Mouse (Mus musculus) c-Kit-positive CD71-negative TER-119-negative erythroid progenitor cells, embryonic 14.5 days (primary cell): ENCODE results near the gene Kcnk18.

Experiments used
- DNase-seq: peaks from one replicate; pipeline ENCODE4 v3.0.0-alpha.2; 2013; ENCODE audit warnings: low read depth

The Kcnk18 gene

GRCm38 (mm10) chr19:59228376-59228775, 9.4 kb downstream of the Kcnk18 start:
- DNase-seq, result no peak

- no peak for DNase-seq
Observed at GRCm38 (mm10) chr19:59232786-59233185, 13.8 kb downstream of the Kcnk18 start.

GRCm38 (mm10) chr19:59235001-59235400, 16.0 kb downstream of the Kcnk18 start:
- DNase-seq, result no peak

GRCm38 (mm10) chr19:59236046-59236445, 17.0 kb downstream of the Kcnk18 start:
- DNase-seq, result no peak

GRCm38 (mm10) chr19:59238630-59239029, 19.6 kb downstream of the Kcnk18 start:
- DNase-seq, result no peak

- DNase-seq, result peak; percentile 54
Observed at GRCm38 (mm10) chr19:59239124-59239817, 20.3 kb downstream of the Kcnk18 start.

GRCm38 (mm10) chr19:59241987-59242386, 23.0 kb downstream of the Kcnk18 start:
- no peak for DNase-seq

- no peak for DNase-seq
Observed at GRCm38 (mm10) chr19:59243057-59243456, 24.0 kb downstream of the Kcnk18 start.

GRCm38 (mm10) chr19:59248144-59248543, 29.1 kb downstream of the Kcnk18 start:
- no peak for DNase-seq

- no peak for DNase-seq
Observed at GRCm38 (mm10) chr19:59248553-59249286, 29.7 kb downstream of the Kcnk18 start.

GRCm38 (mm10) chr19:59252651-59253050, 33.6 kb downstream of the Kcnk18 start:
- DNase-seq, result no peak

- no peak for DNase-seq
Observed at GRCm38 (mm10) chr19:59259633-59260032, 40.6 kb downstream of the Kcnk18 start.

GRCm38 (mm10) chr19:59260718-59261442, 41.9 kb downstream of the Kcnk18 start, which contains the start of gene Slc18a2:
Gene Slc18a2 (plus strand): TSS chr19:59260896.
- no peak for DNase-seq

- DNase-seq, result no peak
Observed at GRCm38 (mm10) chr19:59261604-59262003, 42.6 kb downstream of the Kcnk18 start.

GRCm38 (mm10) chr19:59263171-59263570, 44.2 kb downstream of the Kcnk18 start:
- DNase-seq, result no peak

- no peak for DNase-seq
Observed at GRCm38 (mm10) chr19:59264838-59265532, 46.0 kb downstream of the Kcnk18 start.

- DNase-seq, result no peak
Observed at GRCm38 (mm10) chr19:59265907-59266306, 46.9 kb downstream of the Kcnk18 start.

GRCm38 (mm10) chr19:59267417-59267963, 48.5 kb downstream of the Kcnk18 start:
- DNase-seq, result no peak

- DNase-seq, result no peak
Observed at GRCm38 (mm10) chr19:59273190-59273589, 54.2 kb downstream of the Kcnk18 start.

GRCm38 (mm10) chr19:59276354-59276753, 57.3 kb downstream of the Kcnk18 start:
- no peak for DNase-seq

- no peak for DNase-seq
Observed at GRCm38 (mm10) chr19:59280841-59281240, 61.8 kb downstream of the Kcnk18 start.

- DNase-seq, result no peak
Observed at GRCm38 (mm10) chr19:59282001-59282400, 63.0 kb downstream of the Kcnk18 start.
